Mouse (Mus musculus) heart, adult 18-20 months (tissue): ENCODE data around the gene Adamts14. TPM values are rescaled to one million over a fixed set of nuclear protein-coding genes. Genes with fewer than 3 reads are reported as not detected.

ENCODE experiments used
- DNase-seq, 2 experiments: peaks; one replicate each; pipeline ENCODE4 v3.0.0; 2021 to 2022; ENCODE audit warnings: mixed read lengths in 1 of 2
- long read RNA-seq, 2 experiments: library from polyadenylated mRNA; stranded (forward); transcript quantifications; one replicate each; pipeline ENCODE4 v2.0.0; 2021
- total RNA-seq, 2 experiments: library from RNA; stranded (reverse); gene quantifications; 2 replicates each; pipeline ENCODE4 v1.2.3; 2021

The Adamts14 gene
- total RNA-seq, result 1 to 10 TPM in 1 of 2 experiments, under 1 TPM in 1; 0.79 to 1.0 TPM
- long read RNA-seq, experiment 1, full-length matches to known transcripts, result 1 of 2 reads
- long read RNA-seq, experiment 1, partial matches to known transcripts, result 1 of 2 reads
- long read RNA-seq, experiment 1, other reads (novel, unspliced or antisense), result 0 of 2 reads
- long read RNA-seq, experiment 2, result 0 reads

DNA sequence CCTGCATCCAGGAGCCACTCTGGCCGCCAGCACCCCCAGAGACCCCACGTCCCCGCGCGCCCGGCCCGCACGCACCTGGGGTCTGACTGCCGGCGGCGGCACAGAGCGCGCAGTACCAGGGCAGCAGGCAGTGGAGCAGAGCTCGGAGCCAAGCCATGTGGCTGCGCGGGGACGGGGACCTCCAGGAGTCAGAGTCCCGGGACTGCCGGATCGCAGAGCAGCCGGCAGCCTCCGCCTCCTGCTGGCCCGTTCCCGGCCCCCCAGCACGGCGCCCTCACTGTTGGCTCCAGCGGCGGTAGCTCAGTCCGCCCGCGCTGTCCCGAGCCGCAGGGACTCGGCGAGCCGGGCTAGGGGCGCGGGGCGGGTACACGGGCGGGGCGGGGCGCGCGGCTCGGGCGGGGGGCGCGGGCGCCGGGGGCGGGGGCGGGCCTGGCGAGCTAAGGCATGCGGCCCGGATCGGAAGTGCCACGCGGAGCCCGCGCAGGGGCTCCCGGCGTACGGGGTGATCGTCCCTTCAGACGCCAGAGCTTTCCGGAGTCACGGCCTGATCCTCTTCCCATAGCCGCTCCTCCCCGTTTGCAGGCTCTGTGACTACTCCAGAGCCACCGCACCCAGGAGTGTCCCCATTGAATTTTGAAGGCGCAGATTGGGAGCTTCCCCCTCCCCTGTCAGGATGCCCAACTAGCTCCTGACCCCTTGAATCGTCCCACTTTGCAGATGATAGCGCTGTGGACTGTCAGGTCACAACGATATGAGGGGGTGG, at the start of gene Adamts14:
Gene Adamts14 (minus strand): TSS at position 358 of the 763 bp plus-strand sequence.
- peak; percentile 49 to 54 for DNase-seq

- no peak for DNase-seq
Measured at GRCm38 (mm10) chr10:61318527-61318926, 45.3 kb upstream of the Adamts14 start.

DNA sequence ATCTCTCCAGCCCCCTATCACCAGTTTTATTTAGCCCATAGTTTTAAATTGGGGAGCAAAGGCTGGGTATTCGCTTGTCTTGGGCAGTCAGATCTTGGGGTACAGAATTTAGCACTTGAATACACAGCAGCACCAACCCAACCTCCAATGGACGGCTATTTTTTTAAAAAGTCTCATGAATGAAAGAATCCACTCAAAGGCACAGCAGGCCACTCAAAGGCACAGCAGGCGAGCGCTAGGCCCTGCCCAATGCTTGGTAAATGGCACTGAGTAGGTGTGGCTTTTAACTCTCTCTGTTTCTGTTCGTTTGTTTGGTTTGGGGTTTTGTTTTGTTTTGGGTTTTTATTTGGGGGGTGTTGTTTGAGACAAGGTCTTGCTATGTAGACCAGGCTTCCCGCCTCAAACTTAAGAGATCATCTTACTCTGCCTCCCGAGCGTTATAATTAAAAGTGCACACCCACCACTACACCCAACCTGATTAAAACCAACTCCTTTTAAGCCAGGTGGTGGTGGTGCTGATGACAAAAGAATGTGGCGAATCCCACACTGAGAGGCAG, 42.2 kb upstream of the Adamts14 start:
- DNase-seq, result no peak

DNA sequence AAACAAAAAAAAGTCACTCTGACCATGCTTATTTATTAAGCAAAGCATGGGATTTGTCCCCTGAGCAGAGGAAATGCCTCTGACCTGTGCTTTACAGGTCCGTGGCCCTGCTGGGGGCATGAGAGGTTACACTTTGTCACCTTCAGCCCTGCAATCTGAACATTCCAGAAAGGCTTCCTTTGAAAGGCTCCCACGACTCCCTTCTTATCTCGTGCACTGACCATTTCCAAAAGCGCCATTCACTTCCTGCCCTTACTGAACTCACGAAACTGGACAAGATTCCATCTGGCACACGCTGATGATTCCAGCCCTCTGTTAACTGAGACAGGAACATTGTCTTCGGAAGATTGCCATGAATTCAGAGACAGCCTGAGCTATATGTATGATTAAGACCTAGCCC, 40.5 kb upstream of the Adamts14 start:
- DNase-seq, result peak in 1 of 2 experiments; percentile 45

DNA sequence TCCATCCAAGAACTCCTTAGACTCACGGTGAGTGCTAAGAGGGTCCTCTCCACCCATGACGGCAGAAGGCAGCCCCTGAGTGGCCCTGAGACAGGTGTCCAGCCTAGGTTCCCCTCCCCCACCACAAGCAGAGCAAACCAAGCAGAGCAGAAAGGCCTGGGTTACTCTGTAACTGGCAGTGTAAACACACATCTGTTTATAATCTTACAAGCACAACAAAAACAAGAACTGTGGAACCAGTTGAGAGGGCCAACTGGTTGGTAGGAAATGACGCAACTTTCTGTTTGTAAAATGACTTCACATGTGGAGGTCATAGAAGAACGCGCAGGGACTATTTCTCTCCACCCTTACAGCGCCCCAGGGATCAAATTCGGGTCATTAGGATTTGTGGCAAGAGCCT, 39.5 kb upstream of the Adamts14 start:
- no peak for DNase-seq

GRCm38 (mm10) chr10:61312159-61312558, 38.9 kb upstream of the Adamts14 start:
- DNase-seq, result peak in 1 of 2 experiments; percentile 27

- DNase-seq, result peak; percentile 29 to 42
Measured at GRCm38 (mm10) chr10:61308706-61309320, 35.6 kb upstream of the Adamts14 start.

DNA sequence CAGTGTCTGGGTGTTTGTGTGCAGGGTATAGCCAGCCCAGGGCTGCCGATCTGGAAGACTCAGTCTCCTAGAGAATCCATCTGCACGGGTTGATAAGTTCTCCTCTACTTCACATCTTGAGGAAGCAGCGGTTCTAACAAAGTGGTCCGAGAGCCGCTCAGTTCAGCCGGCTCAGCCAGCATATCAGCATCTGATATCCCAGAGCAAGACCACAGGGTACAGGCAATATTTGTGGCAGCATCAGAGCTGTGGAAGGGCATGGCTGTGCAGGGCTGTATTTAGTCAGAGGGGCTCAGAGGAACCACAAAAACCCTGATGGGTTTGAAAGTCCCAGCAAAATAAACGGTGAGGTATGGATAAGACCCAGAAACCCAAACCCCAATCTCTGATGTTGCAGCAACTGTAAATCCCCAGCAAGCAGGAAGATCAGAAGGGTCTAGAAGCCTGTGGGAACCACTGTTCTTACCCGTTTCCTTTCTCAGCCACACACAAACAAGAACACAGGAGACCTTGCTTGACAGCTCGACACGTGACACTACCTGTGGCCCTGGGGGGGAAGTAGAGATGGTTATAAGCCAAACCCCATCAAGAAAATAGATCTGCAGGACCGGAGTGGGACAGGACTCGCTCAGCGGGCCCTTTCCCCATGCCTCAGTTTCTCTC, 32.8 kb upstream of the Adamts14 start:
- DNase-seq, result no peak

DNA sequence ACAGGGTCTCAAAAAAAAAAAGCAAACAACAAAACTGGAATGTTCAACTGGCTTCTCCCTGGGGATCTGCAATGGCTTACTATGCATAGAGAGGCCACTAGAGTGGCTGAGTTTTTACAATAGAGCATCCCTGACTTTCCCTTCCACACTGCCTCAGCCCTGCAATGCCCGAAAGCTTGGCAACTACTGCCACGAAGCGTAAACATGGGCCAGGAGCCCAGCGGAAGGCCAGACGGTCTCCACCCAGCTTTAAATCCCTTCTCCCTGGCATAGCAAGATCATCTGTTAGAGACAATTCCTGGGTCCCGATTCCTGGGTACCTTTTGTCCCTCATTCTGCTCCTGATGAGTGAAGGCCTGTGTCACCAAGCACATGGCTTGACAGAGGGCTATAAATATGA, 30.8 kb upstream of the Adamts14 start:
- DNase-seq, result no peak

- no peak for DNase-seq
Measured at GRCm38 (mm10) chr10:61300996-61301395, 27.8 kb upstream of the Adamts14 start.

- no peak for DNase-seq
Measured at GRCm38 (mm10) chr10:61297477-61297876, 24.2 kb upstream of the Adamts14 start, which contains the start of gene Prf1. Prf1 (plus strand) TSS chr10:61297833.

DNA sequence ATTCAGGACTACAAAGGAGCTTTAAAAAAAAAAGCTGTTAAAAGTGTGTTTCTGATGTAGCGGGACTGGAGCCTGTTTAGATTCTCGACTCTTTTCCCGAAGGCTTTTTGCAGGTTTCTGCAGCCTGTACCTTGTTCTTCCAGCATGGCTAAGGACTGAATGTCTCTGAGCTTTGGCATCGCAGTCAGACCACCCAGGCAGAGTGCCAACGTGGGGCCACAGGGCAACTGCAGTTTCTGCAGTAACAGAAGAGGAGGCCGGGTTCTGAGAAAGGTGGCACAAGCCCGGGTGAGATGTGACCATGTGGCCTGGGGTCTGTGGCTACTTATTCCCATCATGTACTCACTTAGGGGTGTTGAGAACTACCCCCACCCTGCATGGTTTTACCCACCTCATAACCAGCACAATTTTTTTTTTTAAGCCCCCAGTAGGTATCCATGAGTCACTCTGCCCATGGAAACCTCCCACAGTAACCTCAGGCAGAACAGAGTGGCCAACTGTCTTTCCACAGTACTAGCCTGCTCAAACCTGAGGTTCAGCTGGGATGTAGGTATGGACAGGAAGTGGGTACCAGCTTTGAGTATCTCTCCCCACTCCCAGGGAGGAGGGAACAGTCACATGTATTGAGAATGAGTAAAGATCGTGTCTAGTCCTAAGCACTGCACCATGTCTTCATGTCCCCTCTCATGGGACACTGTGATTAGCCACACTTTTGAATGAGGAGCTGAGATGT, 23.6 kb upstream of the Adamts14 start:
- DNase-seq, result no peak

- peak in 1 of 2 experiments; percentile 30 for DNase-seq
Measured at GRCm38 (mm10) chr10:61294242-61294641, 21.0 kb upstream of the Adamts14 start.

DNA sequence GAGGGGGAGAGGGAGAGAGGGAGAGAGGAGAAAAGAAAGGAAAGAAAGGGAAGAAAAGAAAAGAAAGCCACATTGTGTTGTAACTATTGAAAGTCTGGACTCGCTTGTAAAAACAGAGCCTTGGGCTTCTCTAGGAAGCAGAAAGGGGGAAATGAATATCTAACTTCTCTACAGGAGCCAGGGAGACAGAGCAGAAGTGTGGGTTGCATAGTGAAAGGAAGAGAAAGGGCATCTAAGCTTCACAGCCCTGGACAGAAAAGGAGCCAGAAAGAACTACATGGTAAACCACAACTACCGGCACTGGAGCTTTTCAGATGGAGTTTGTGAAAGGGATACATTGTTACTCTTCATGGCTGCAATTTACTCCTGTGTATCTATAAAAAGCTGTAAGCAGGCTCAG, 17.2 kb upstream of the Adamts14 start:
- DNase-seq, result no peak

- peak in 1 of 2 experiments; percentile 53 for DNase-seq
Measured at GRCm38 (mm10) chr10:61290016-61290415, 16.8 kb upstream of the Adamts14 start.

DNA sequence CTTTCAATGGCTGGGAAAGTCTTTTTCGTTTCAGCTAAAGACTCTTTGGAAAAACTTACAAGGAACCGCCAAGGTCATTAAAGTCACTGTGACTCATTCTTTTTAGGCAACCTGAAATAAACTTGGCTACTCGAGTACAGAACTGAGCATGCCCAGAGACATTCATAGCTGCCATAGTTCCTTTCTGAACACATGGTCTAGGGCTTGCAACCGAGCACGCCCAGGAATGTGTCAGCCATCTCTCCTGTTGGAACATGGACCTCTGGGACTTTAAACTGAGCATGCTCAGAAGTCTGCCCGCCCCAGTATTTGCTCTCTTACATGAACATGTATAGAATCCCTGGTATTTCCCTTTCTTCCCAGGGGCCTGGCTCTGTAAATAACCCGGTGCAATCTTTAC, 13.0 kb upstream of the Adamts14 start:
- DNase-seq, result peak; percentile 42 to 64

DNA sequence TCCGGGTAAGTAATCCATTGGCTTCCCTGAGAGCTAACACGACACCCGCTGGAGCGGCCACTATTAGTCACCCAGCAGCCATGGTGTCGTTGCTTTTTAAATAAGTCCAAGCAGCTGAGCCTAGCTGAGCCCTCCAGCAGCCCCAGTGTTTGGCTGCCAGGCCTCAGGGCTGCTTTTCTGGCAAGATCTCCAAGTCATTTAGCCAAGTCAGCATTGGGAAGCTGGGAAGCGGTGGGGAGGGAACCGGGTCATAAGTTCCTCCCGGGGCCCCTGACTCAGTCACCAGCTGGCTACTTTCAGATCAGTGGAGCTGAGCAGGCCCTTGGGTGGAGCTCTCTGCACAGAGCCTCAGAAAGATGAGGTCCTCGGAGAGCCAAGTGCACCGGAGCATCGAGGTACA, 12.0 kb upstream of the Adamts14 start:
- DNase-seq, result peak; percentile 76 to 91

GRCm38 (mm10) chr10:61284309-61284708, 11.1 kb upstream of the Adamts14 start:
- DNase-seq, result peak in 1 of 2 experiments; percentile 67

GRCm38 (mm10) chr10:61281115-61281514, 7.9 kb upstream of the Adamts14 start:
- DNase-seq, result no peak

- DNase-seq, result peak; percentile 74 to 91
Measured at GRCm38 (mm10) chr10:61277918-61278674, 4.9 kb upstream of the Adamts14 start.

- DNase-seq, result no peak
Measured at GRCm38 (mm10) chr10:61277051-61277450, 3.8 kb upstream of the Adamts14 start.
